Mouse (Mus musculus): Measurements from ENCODE around the gene Srsf6.
"Not testable (repeated sequence)": the region's sequence is repeated elsewhere in the genome, so short reads cannot be mapped to it uniquely, and the experiment has no call there.

The Srsf6 gene

GRCm38 (mm10) chr2:162931123-162931673 is at the start of gene Srsf6:
Srsf6 (plus strand) TSS chr2:162931528.
- peak; percentile 94 for DNase-seq (ENCODE audit: low read depth, low spot score)
- Histone ChIP-seq H3K27me3 (ENCODE audit: control insufficient read depth, insufficient read depth, low read length, poor library complexity, severe bottlenecking) (no peaks in the 10 kb centered on the region), H3K36me3 (ENCODE audit: control insufficient read depth, insufficient read depth, low read length, poor library complexity, severe bottlenecking) (peaks cover 13% of the 10 kb centered on the region)

GRCm38 (mm10) chr2:162884101-162884500 is 47.2 kb upstream of the Srsf6 start:
- Histone ChIP-seq H3K36me3 (ENCODE audit: control insufficient read depth, insufficient read depth, low read length, poor library complexity, severe bottlenecking) (no peaks in the 10 kb centered on the region), H3K27me3 (ENCODE audit: control insufficient read depth, insufficient read depth, low read length, poor library complexity, severe bottlenecking) (no peaks in the 10 kb centered on the region)
- no peak for DNase-seq (ENCODE audit: low read depth, low spot score)

GRCm38 (mm10) chr2:162887121-162887520 is 44.2 kb upstream of the Srsf6 start:
- DNase-seq (ENCODE audit: low read depth, low spot score) = no peak
- Histone ChIP-seq H3K27me3 (ENCODE audit: control insufficient read depth, insufficient read depth, low read length, poor library complexity, severe bottlenecking) (no peaks in the 10 kb centered on the region), H3K36me3 (ENCODE audit: control insufficient read depth, insufficient read depth, low read length, poor library complexity, severe bottlenecking) (no peaks in the 10 kb centered on the region)

GRCm38 (mm10) chr2:162888677-162889076 is 42.7 kb upstream of the Srsf6 start:
- Histone ChIP-seq H3K36me3 (ENCODE audit: control insufficient read depth, insufficient read depth, low read length, poor library complexity, severe bottlenecking) (no peaks in the 10 kb centered on the region), H3K27me3 (ENCODE audit: control insufficient read depth, insufficient read depth, low read length, poor library complexity, severe bottlenecking) (no peaks in the 10 kb centered on the region)
- DNase-seq (ENCODE audit: low read depth, low spot score) = no peak

GRCm38 (mm10) chr2:162889191-162889590 is 42.1 kb upstream of the Srsf6 start:
- DNase-seq (ENCODE audit: low read depth, low spot score) = no peak
- H3K27me3 ChIP-seq (ENCODE audit: control insufficient read depth, insufficient read depth, low read length, poor library complexity, severe bottlenecking) = no peaks in the 10 kb centered on the region
- no peaks in the 10 kb centered on the region for H3K36me3 ChIP-seq (ENCODE audit: control insufficient read depth, insufficient read depth, low read length, poor library complexity, severe bottlenecking)

GRCm38 (mm10) chr2:162889731-162890130 is 41.6 kb upstream of the Srsf6 start:
- H3K36me3 ChIP-seq (ENCODE audit: control insufficient read depth, insufficient read depth, low read length, poor library complexity, severe bottlenecking) = no peaks in the 10 kb centered on the region
- H3K27me3 ChIP-seq (ENCODE audit: control insufficient read depth, insufficient read depth, low read length, poor library complexity, severe bottlenecking) = no peaks in the 10 kb centered on the region
- no peak for DNase-seq (ENCODE audit: low read depth, low spot score)

GRCm38 (mm10) chr2:162892979-162893378 is 38.3 kb upstream of the Srsf6 start:
- not testable (repeated sequence) for H3K36me3 ChIP-seq (ENCODE audit: control insufficient read depth, insufficient read depth, low read length, poor library complexity, severe bottlenecking); H3K27me3 ChIP-seq (ENCODE audit: control insufficient read depth, insufficient read depth, low read length, poor library complexity, severe bottlenecking); DNase-seq (ENCODE audit: low read depth, low spot score)

GRCm38 (mm10) chr2:162899256-162899655 is 32.1 kb upstream of the Srsf6 start:
- H3K27me3 ChIP-seq (ENCODE audit: control insufficient read depth, insufficient read depth, low read length, poor library complexity, severe bottlenecking); DNase-seq (ENCODE audit: low read depth, low spot score); H3K36me3 ChIP-seq (ENCODE audit: control insufficient read depth, insufficient read depth, low read length, poor library complexity, severe bottlenecking): not testable (repeated sequence)

GRCm38 (mm10) chr2:162899880-162900589 is 31.3 kb upstream of the Srsf6 start:
- Histone ChIP-seq H3K27me3 (ENCODE audit: control insufficient read depth, insufficient read depth, low read length, poor library complexity, severe bottlenecking) (no peaks in the 10 kb centered on the region), H3K36me3 (ENCODE audit: control insufficient read depth, insufficient read depth, low read length, poor library complexity, severe bottlenecking) (no peaks in the 10 kb centered on the region)
- no peak for DNase-seq (ENCODE audit: low read depth, low spot score)

- Histone ChIP-seq H3K36me3 (ENCODE audit: control insufficient read depth, insufficient read depth, low read length, poor library complexity, severe bottlenecking) (no peaks in the 10 kb centered on the region), H3K27me3 (ENCODE audit: control insufficient read depth, insufficient read depth, low read length, poor library complexity, severe bottlenecking) (no peaks in the 10 kb centered on the region; the same call in 1 of the 2 replicates)
- DNase-seq (ENCODE audit: low read depth, low spot score) = no peak
These were observed 30.8 kb upstream of the Srsf6 start for GRCm38 (mm10) chr2:162900590-162900916.

- Histone ChIP-seq H3K36me3 (ENCODE audit: control insufficient read depth, insufficient read depth, low read length, poor library complexity, severe bottlenecking) (no peaks in the 10 kb centered on the region), H3K27me3 (ENCODE audit: control insufficient read depth, insufficient read depth, low read length, poor library complexity, severe bottlenecking) (no peaks in the 10 kb centered on the region; the same call in 1 of the 2 replicates)
- DNase-seq (ENCODE audit: low read depth, low spot score) = no peak
These were observed 25.4 kb upstream of the Srsf6 start for GRCm38 (mm10) chr2:162905902-162906301.

GRCm38 (mm10) chr2:162908052-162908491 is 23.3 kb upstream of the Srsf6 start:
- DNase-seq (ENCODE audit: low read depth, low spot score) = no peak
- no peaks in the 10 kb centered on the region; the same call in 1 of the 2 replicates for H3K27me3 ChIP-seq (ENCODE audit: control insufficient read depth, insufficient read depth, low read length, poor library complexity, severe bottlenecking)
- H3K36me3 ChIP-seq (ENCODE audit: control insufficient read depth, insufficient read depth, low read length, poor library complexity, severe bottlenecking) = no peaks in the 10 kb centered on the region

- H3K36me3 ChIP-seq (ENCODE audit: control insufficient read depth, insufficient read depth, low read length, poor library complexity, severe bottlenecking) = no peaks in the 10 kb centered on the region
- no peak for DNase-seq (ENCODE audit: low read depth, low spot score)
- no peaks in the 10 kb centered on the region for H3K27me3 ChIP-seq (ENCODE audit: control insufficient read depth, insufficient read depth, low read length, poor library complexity, severe bottlenecking)
These were observed 17.3 kb upstream of the Srsf6 start for GRCm38 (mm10) chr2:162914040-162914439.

GRCm38 (mm10) chr2:162914519-162914918 is 16.8 kb upstream of the Srsf6 start:
- Histone ChIP-seq H3K27me3 (ENCODE audit: control insufficient read depth, insufficient read depth, low read length, poor library complexity, severe bottlenecking) (no peaks in the 10 kb centered on the region), H3K36me3 (ENCODE audit: control insufficient read depth, insufficient read depth, low read length, poor library complexity, severe bottlenecking) (no peaks in the 10 kb centered on the region)
- no peak for DNase-seq (ENCODE audit: low read depth, low spot score)

- DNase-seq (ENCODE audit: low read depth, low spot score) = no peak
- Histone ChIP-seq H3K36me3 (ENCODE audit: control insufficient read depth, insufficient read depth, low read length, poor library complexity, severe bottlenecking) (no peaks in the 10 kb centered on the region), H3K27me3 (ENCODE audit: control insufficient read depth, insufficient read depth, low read length, poor library complexity, severe bottlenecking) (no peaks in the 10 kb centered on the region)
These were observed 11.4 kb upstream of the Srsf6 start for GRCm38 (mm10) chr2:162919926-162920325.

GRCm38 (mm10) chr2:162922183-162922582 is 9.1 kb upstream of the Srsf6 start:
- DNase-seq (ENCODE audit: low read depth, low spot score) = peak; percentile 78
- no peaks in the 10 kb centered on the region for H3K27me3 ChIP-seq (ENCODE audit: control insufficient read depth, insufficient read depth, low read length, poor library complexity, severe bottlenecking)
- H3K36me3 ChIP-seq (ENCODE audit: control insufficient read depth, insufficient read depth, low read length, poor library complexity, severe bottlenecking) = no peaks in the 10 kb centered on the region

Measured in splenic B cell, adult 2 months (primary cell).